Mouse (Mus musculus) kidney, adult 10 weeks (tissue): ENCODE data around the gene Cyp3a16. TPM values are rescaled to one million over a fixed set of nuclear protein-coding genes. Genes with fewer than 3 reads are reported as not detected.

Source experiments
- polyA plus RNA-seq: library from polyadenylated mRNA; stranded (reverse); fragments of 350-450 nt; fragmentation: Illumina TruSeq; extraction: RNeasy Lipid Tissue Mini Kit (QIAGEN cat#74804); gene quantifications from one replicate; pipeline ENCODE4 v1.2.3, GENCODE M21; 2014; ENCODE audit warnings: low read depth, low replicate concordance

Cyp3a16 gene
- polyA plus RNA-seq = not detected

DNA sequence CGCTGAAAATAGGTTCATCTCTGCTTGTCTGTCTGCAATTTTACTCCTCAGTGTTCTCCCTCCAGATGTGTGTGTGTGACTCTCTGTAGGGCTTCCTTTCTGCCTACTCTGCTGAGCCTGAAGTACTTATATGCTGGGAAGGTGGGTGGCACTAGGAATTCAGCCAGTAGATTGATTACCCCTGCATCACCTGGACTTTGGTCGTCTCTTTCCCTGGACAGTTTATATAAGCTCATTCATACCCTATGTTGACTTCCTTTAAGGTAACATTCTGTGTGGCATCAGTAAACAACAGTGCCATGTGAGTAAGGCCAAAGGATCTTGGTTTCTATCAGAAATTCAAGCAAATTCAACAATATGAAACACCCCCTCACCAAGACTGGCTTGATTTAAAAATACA, at the start of gene Cyp3a16:
Cyp3a16 (minus strand) TSS at position 101 of the 400 bp plus-strand sequence.

Other genes with a start within 250 kb of the Cyp3a16 start
- gene Zfp655, start 238.0 kb downstream of the Cyp3a16 start, polyA plus RNA-seq = 77.8 TPM
- gene Zscan25, start 189.2 kb downstream of the Cyp3a16 start, polyA plus RNA-seq = not detected
- not detected for gene Cyp3a57, start 124.4 kb downstream of the Cyp3a16 start, polyA plus RNA-seq
- gene Cyp3a41b, start 115.0 kb upstream of the Cyp3a16 start, polyA plus RNA-seq = not detected